In the genomic region with DNA sequence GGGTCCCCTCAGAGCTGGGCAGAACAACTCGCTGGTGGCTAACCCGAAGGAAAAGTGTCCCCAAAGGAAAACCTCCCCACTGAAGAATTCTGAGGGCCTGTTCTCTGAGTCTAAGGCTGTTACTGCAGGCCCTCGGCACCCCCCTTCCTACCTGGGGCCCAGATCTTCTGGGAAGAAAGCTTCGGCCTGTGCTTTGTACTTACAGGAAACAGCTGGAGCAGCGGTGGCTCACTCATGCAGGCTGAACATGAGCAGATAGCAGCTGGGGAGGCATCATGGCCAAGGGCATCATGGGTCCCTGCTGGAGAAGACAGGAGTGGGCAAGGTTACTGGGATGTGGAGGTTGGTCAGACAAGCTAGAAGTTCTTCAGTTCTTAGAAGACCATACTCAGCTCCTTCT, we compare ENCODE assay signal across 20 mouse cellular contexts.
"Had no signal": no experiment of that assay in that cellular context is flagged by ENCODE, and none has a peak within 500 bp of the region (broad histone marks: within the 10 kb centered on the region; RNA-seq: fewer than 3 reads in every experiment).

No protein-coding gene starts in this region.

- H3K4me2 ChIP-seq: intestine, embryonic 15.5 days; kidney, embryonic 15.5 days; limb, embryonic 12.5 days; limb, embryonic 15.5 days; liver, embryonic 12.5 days; liver, embryonic 15.5 days; lung, embryonic 15.5 days; midbrain, embryonic 13.5 days had no signal

- H3K27me3 ChIP-seq: intestine, embryonic 15.5 days; limb, embryonic 12.5 days; limb, embryonic 15.5 days; liver, embryonic 12.5 days; lung, embryonic 15.5 days; midbrain, embryonic 13.5 days had no signal

- DNase-seq: kidney, adult 11 months; kidney, adult 8-10 months; kidney, postnatal 10 days; kidney, postnatal 4 days; lung, adult 18-20 months; lung, postnatal 10 days; lung, postnatal 36 days; right cerebral cortex, adult 18-20 months; right cerebral cortex, postnatal 14 days; right cerebral cortex, postnatal 4 days had no signal

- ATAC-seq: intestine, embryonic 15.5 days; liver, embryonic 12.5 days; midbrain, embryonic 13.5 days; midbrain, embryonic 16.5 days had no signal

- H3K9ac ChIP-seq: intestine, embryonic 15.5 days; kidney, embryonic 15.5 days; limb, embryonic 12.5 days; limb, embryonic 15.5 days; liver, embryonic 12.5 days; liver, embryonic 15.5 days; lung, embryonic 15.5 days; midbrain, embryonic 13.5 days had no signal

- H3K36me3 ChIP-seq: intestine, embryonic 15.5 days; kidney, embryonic 15.5 days; limb, embryonic 12.5 days; limb, embryonic 15.5 days; liver, embryonic 12.5 days; liver, embryonic 15.5 days; lung, embryonic 15.5 days; midbrain, embryonic 13.5 days had no signal

- H3K27ac ChIP-seq: intestine, embryonic 15.5 days; kidney, embryonic 15.5 days; limb, embryonic 12.5 days; limb, embryonic 15.5 days; liver, embryonic 12.5 days; liver, embryonic 15.5 days; lung, embryonic 15.5 days; midbrain, embryonic 13.5 days; stomach, postnatal 0 days had no signal

- H3K4me1 ChIP-seq: intestine, embryonic 15.5 days; limb, embryonic 15.5 days; lung, embryonic 15.5 days had no signal

- H3K4me3 ChIP-seq: intestine, embryonic 15.5 days; kidney, embryonic 15.5 days; limb, embryonic 12.5 days; limb, embryonic 15.5 days; liver, embryonic 12.5 days; liver, embryonic 15.5 days; lung, embryonic 15.5 days; midbrain, embryonic 13.5 days had no signal

- H3K9me3 ChIP-seq: intestine, embryonic 15.5 days; kidney, embryonic 15.5 days; limb, embryonic 12.5 days; limb, embryonic 15.5 days; liver, embryonic 12.5 days; liver, embryonic 15.5 days; lung, embryonic 15.5 days; midbrain, embryonic 13.5 days had no signal
